Mouse (Mus musculus): ENCODE results near the gene Adad1. TPM values are rescaled to one million over a fixed set of nuclear protein-coding genes. Genes with fewer than 3 reads are reported as not detected.

Adad1 gene
- polyA plus RNA-seq, 1 experiment = 0.09 TPM

- TF ChIP-seq GATA1 (IDR thresholded peaks at IDR 0.05; ENCODE audit: low read length) (no peak), TAL1 (IDR thresholded peaks at IDR 0.05; ENCODE audit: low read length) (no peak)
- Histone ChIP-seq H3K4me3 (replicated peaks) (no peak overlapping the region), H3K9me3 (ENCODE audit: control insufficient read depth, low read length) (no peaks in the 10 kb centered on the region), H3K27me3 (ENCODE audit: control insufficient read depth) (no peaks in the 10 kb centered on the region; the same call in 1 of the 2 replicates), H3K4me1 (ENCODE audit: control insufficient read depth) (peaks cover 35% of the 10 kb centered on the region), H3K36me3 (ENCODE audit: control insufficient read depth) (no peaks in the 10 kb centered on the region)
Measured at GRCm38 (mm10) chr3:37154396-37154795, 91.1 kb downstream of the Adad1 start.

- no peaks in the 10 kb centered on the region for H3K9me3 ChIP-seq (ENCODE audit: control insufficient read depth, low read length)
- H3K36me3 ChIP-seq (ENCODE audit: control insufficient read depth) = no peaks in the 10 kb centered on the region
- peaks cover 35% of the 10 kb centered on the region for H3K4me1 ChIP-seq (ENCODE audit: control insufficient read depth)
- no peaks in the 10 kb centered on the region; the same call in 1 of the 2 replicates for H3K27me3 ChIP-seq (ENCODE audit: control insufficient read depth)
- no peak overlapping the region for H3K4me3 ChIP-seq (replicated peaks)
- TF ChIP-seq GATA1 (IDR thresholded peaks at IDR 0.05; ENCODE audit: low read length) (no peak), TAL1 (IDR thresholded peaks at IDR 0.05; ENCODE audit: low read length) (no peak)
Measured at GRCm38 (mm10) chr3:37157082-37157481, 93.8 kb downstream of the Adad1 start.

- Histone ChIP-seq H3K27me3 (ENCODE audit: control insufficient read depth) (no peaks in the 10 kb centered on the region), H3K4me1 (ENCODE audit: control insufficient read depth) (peaks cover 35% of the 10 kb centered on the region), H3K9me3 (ENCODE audit: control insufficient read depth, low read length) (no peaks in the 10 kb centered on the region), H3K4me3 (replicated peaks) (no peak overlapping the region), H3K36me3 (ENCODE audit: control insufficient read depth) (no peaks in the 10 kb centered on the region)
- no peak for TF ChIP-seq GATA1 (IDR thresholded peaks at IDR 0.05; ENCODE audit: low read length)
- no peak for TF ChIP-seq TAL1 (IDR thresholded peaks at IDR 0.05; ENCODE audit: low read length)
Measured at GRCm38 (mm10) chr3:37158246-37158645, 94.9 kb downstream of the Adad1 start.

GRCm38 (mm10) chr3:37161096-37161495 is 97.8 kb downstream of the Adad1 start:
- H3K36me3 ChIP-seq (ENCODE audit: control insufficient read depth) = no peaks in the 10 kb centered on the region
- H3K9me3 ChIP-seq (ENCODE audit: control insufficient read depth, low read length) = no peaks in the 10 kb centered on the region
- TF ChIP-seq GATA1 (IDR thresholded peaks at IDR 0.05; ENCODE audit: low read length) (no peak), TAL1 (IDR thresholded peaks at IDR 0.05; ENCODE audit: low read length) (no peak)
- H3K4me3 ChIP-seq (replicated peaks) = no peak overlapping the region
- H3K4me1 ChIP-seq (ENCODE audit: control insufficient read depth) = peaks cover 14% of the 10 kb centered on the region
- no peaks in the 10 kb centered on the region for H3K27me3 ChIP-seq (ENCODE audit: control insufficient read depth)

- no peak for TF ChIP-seq TAL1 (IDR thresholded peaks at IDR 0.05; ENCODE audit: low read length)
- no peak for TF ChIP-seq GATA1 (IDR thresholded peaks at IDR 0.05; ENCODE audit: low read length)
Measured at GRCm38 (mm10) chr3:37169283-37169682, 106.0 kb downstream of the Adad1 start.

More at GRCm38 (mm10) chr3:37169283-37169682, 106.0 kb downstream of the Adad1 start:
- H3K36me3 ChIP-seq (ENCODE audit: control insufficient read depth) = no peaks in the 10 kb centered on the region
- H3K4me3 ChIP-seq (replicated peaks) = no peak overlapping the region
- H3K27me3 ChIP-seq (ENCODE audit: control insufficient read depth) = no peaks in the 10 kb centered on the region
- no peaks in the 10 kb centered on the region for H3K9me3 ChIP-seq (ENCODE audit: control insufficient read depth, low read length)
- no peaks in the 10 kb centered on the region for H3K4me1 ChIP-seq (ENCODE audit: control insufficient read depth)

Other genes with a start within 250 kb of the Adad1 start
- gene 4932438A13Rik, start 200.4 kb upstream of the Adad1 start, polyA plus RNA-seq (2012) = 0.05 and 0.08 TPM in 2 replicates
- gene Il2, start 62.4 kb downstream of the Adad1 start, polyA plus RNA-seq (2012) = not detected in 2 replicates
- not detected in 2 replicates for gene Il21, start 169.1 kb downstream of the Adad1 start, polyA plus RNA-seq (2012)
- not detected in 2 replicates for gene Bbs12, start 249.0 kb downstream of the Adad1 start, polyA plus RNA-seq (2012)
- gene Cetn4, start 249.2 kb downstream of the Adad1 start, polyA plus RNA-seq (2012) = 0.18 and 0.56 TPM in 2 replicates